11 mouse cellular contexts compared by ENCODE assay signal in the genomic region with DNA sequence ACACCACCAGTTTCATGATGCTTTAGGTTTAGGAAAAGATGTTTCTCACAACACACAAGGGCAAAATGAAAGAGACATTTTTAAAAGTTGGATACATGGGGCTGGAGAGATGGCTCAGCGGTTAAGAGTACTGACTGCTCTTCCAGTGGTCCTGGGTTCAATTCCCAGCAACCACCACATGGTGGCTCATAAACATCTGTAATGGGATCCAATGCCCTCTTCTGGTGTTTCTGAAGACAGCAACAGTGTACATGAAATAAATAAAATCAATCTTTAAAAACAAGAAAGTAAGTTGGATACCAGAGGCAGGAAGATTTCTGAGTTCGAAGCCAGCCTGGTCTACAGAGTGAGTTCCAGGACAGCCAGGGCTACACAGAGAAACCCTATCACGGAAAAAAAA. TPM values are rescaled to one million over a fixed set of nuclear protein-coding genes. Genes with fewer than 3 reads are reported as not detected.
DNase-seq lines count a peak whose midpoint lies in the region; ATAC-seq and TF ChIP-seq lines count a peak whose summit lies in the region.
"Not testable (repeated sequence)": the region's sequence is repeated elsewhere in the genome, so short reads cannot be mapped to it uniquely, and the experiment has no call there.
"Had no signal": no experiment of that assay in that cellular context is flagged by ENCODE, and none has a peak within 500 bp of the region (broad histone marks: within the 10 kb centered on the region; RNA-seq: fewer than 3 reads in every experiment).

No protein-coding gene starts in this region.

- TF ChIP-seq EP300 in MEL (IDR thresholded peaks at IDR 0.05; ENCODE audit: low read depth in 1 of 2, low read length in 2 of 2); heart, postnatal 0 days (IDR thresholded peaks at IDR 0.05; ENCODE audit: low read depth): not testable (repeated sequence)

- peak; percentile 41 for TF ChIP-seq RAD21 in MEL (IDR thresholded peaks at IDR 0.05; ENCODE audit: low read depth, low read length)

- not testable (repeated sequence) for H3K9me3 ChIP-seq in MEL (replicated peaks; ENCODE audit: insufficient read depth, low read length); heart, postnatal 0 days (replicated peaks; ENCODE audit: control insufficient read depth, low read length); kidney, postnatal 0 days (replicated peaks; ENCODE audit: low read length); lung, embryonic 14.5 days (ENCODE audit: low read depth, low read length)

- not testable (repeated sequence) for ATAC-seq in heart, postnatal 0 days (ENCODE audit: insufficient read depth, low read depth); kidney, postnatal 0 days (replicated peaks; ENCODE audit: low FRiP score, low read depth); lung, embryonic 14.5 days (ENCODE audit: insufficient read depth)

- H3K4me1 ChIP-seq in MEL (ENCODE audit: control insufficient read depth in 1 of 2, insufficient read depth in 2 of 2, low read length in 2 of 2); heart, postnatal 0 days (ENCODE audit: control insufficient read depth, insufficient read depth); kidney, postnatal 0 days (replicated peaks; ENCODE audit: insufficient read depth, low read length); lung, embryonic 14.5 days (ENCODE audit: insufficient read depth): not testable (repeated sequence)

- H3K4me2 ChIP-seq in heart, postnatal 0 days (ENCODE audit: low read depth, low read length); kidney, postnatal 0 days (ENCODE audit: low read length); lung, embryonic 14.5 days: not testable (repeated sequence)

- H3K27me3 ChIP-seq in MEL (ENCODE audit: control insufficient read depth in 1 of 2, insufficient read depth in 2 of 2, low read length in 2 of 2); heart, postnatal 0 days (ENCODE audit: control insufficient read depth, insufficient read depth, low read length); kidney, postnatal 0 days (ENCODE audit: insufficient read depth, low read length); splenic B cell, adult 2 months (ENCODE audit: control insufficient read depth, insufficient read depth, low read length, poor library complexity, severe bottlenecking): not testable (repeated sequence)
- peaks cover 17% of the 10 kb centered on the region for H3K27me3 ChIP-seq in lung, embryonic 14.5 days (ENCODE audit: insufficient read depth, low read length)

- not testable (repeated sequence) for H3K36me3 ChIP-seq in MEL (ENCODE audit: control insufficient read depth in 1 of 2, insufficient read depth in 2 of 2, low read length in 2 of 2); heart, postnatal 0 days (replicated peaks; ENCODE audit: control insufficient read depth, insufficient read depth, low read length); kidney, postnatal 0 days (ENCODE audit: insufficient read depth, low read length); lung, embryonic 14.5 days (ENCODE audit: insufficient read depth); splenic B cell, adult 2 months (ENCODE audit: control insufficient read depth, insufficient read depth, low read length, poor library complexity, severe bottlenecking)

- H3K9ac ChIP-seq in MEL (ENCODE audit: control insufficient read depth, low read depth, low read length, poor library complexity, severe bottlenecking); heart, postnatal 0 days (replicated peaks; ENCODE audit: low read depth, low read length); kidney, postnatal 0 days (ENCODE audit: low read depth, low read length); lung, embryonic 14.5 days: not testable (repeated sequence)

- TF ChIP-seq POLR2A in MEL (IDR thresholded peaks at IDR 0.05; ENCODE audit: control insufficient read depth in 1 of 2, insufficient read depth in 1 of 2, low read depth in 1 of 2, low read length in 2 of 2, poor library complexity in 1 of 2) = not testable (repeated sequence)

- H3K27ac ChIP-seq in MEL (ENCODE audit: control insufficient read depth, low read depth, low read length); heart, postnatal 0 days (ENCODE audit: low read depth); kidney, postnatal 0 days; lung, embryonic 14.5 days (ENCODE audit: low read depth): not testable (repeated sequence)

- H3K79me2 ChIP-seq in MEL (ENCODE audit: control insufficient read depth, insufficient read depth, low read length, poor library complexity) = not testable (repeated sequence)

- peak; percentile 28 for DNase-seq in CD4-positive, CD25-positive, alpha-beta regulatory T cell, adult 2 months (ENCODE audit: low read depth, low spot score)
- peak; percentile 47 for DNase-seq in MEL (ENCODE audit: low read depth, low spot score)
- DNase-seq in adrenal gland, postnatal 14 days = peak; percentile 29
- DNase-seq in heart, postnatal 0 days (ENCODE audit: low spot score); kidney, postnatal 0 days (ENCODE audit: low spot score): not testable (repeated sequence)
- DNase-seq in lung, embryonic 14.5 days = peak; percentile 59
- DNase-seq in splenic B cell, adult 2 months (ENCODE audit: low read depth, low spot score) = peak; percentile 30
- peak; percentile 54 for DNase-seq in thymus, postnatal 4 days

- H3K4me3 ChIP-seq in MEL (ENCODE audit: control insufficient read depth in 1 of 2, insufficient read depth in 1 of 2, low read depth in 2 of 2, low read length in 2 of 2); heart, postnatal 0 days (ENCODE audit: low read depth, low read length); kidney, postnatal 0 days (replicated peaks; ENCODE audit: low read depth, low read length); lung, embryonic 14.5 days (ENCODE audit: low read depth, low read length): not testable (repeated sequence)

- TF ChIP-seq CTCF in MEL (IDR thresholded peaks at IDR 0.05 in 2 of 3, conservative IDR thresholded peaks at IDR 0.05 in 1 of 3; ENCODE audit: control insufficient read depth in 1 of 3, insufficient read depth in 1 of 3, low read depth in 2 of 3, low read length in 3 of 3, poor library complexity in 1 of 3, severe bottlenecking in 1 of 3) = peak; percentile 35 to 84 (median 41)
- TF ChIP-seq CTCF in heart, postnatal 0 days (IDR thresholded peaks at IDR 0.05; ENCODE audit: low read depth) = peak; percentile 31; the same call in 1 of the 2 replicates
- TF ChIP-seq CTCF in kidney, postnatal 0 days (IDR thresholded peaks at IDR 0.05; ENCODE audit: low read depth) = peak; percentile 69
- TF ChIP-seq CTCF in lung, embryonic 14.5 days (IDR thresholded peaks at IDR 0.05; ENCODE audit: low read depth) = peak; percentile 59

- 65% methylated on average over 3 of the region's 3 CpGs for WGBS in heart, postnatal 0 days
- 78% methylated on average over 3 of the region's 3 CpGs for WGBS in kidney, postnatal 0 days
- WGBS in lung, embryonic 14.5 days = 49% methylated on average over 3 of the region's 3 CpGs

TF ChIP-seq in MEL, 35 proteins besides CTCF, POLR2A, EP300 and RAD21:
- 0 out of 2 replicates have a peak, but pooled peaks have one; percentile 22 for TF ChIP-seq SIN3A (IDR thresholded peaks at IDR 0.05; ENCODE audit: low read length)
- TF ChIP-seq TBP (IDR thresholded peaks at IDR 0.05; ENCODE audit: low read depth, low read length) = 0 out of 2 replicates have a peak, but pooled peaks have one; percentile 17
- TF ChIP-seq ZNF384 (IDR thresholded peaks at IDR 0.05; ENCODE audit: low read depth, low read length) = peak; percentile 55
- peak; percentile 73 for TF ChIP-seq SMC3 (IDR thresholded peaks at IDR 0.05; ENCODE audit: low read depth, low read length)
- TF ChIP-seq ZC3H11A (IDR thresholded peaks at IDR 0.05; ENCODE audit: low read depth, low read length) = peak; percentile 49
TF ChIP-seq in MEL: peak in this region for 5; not testable (repeated sequence) for 30.

RNA-seq across cellular contexts. Expression of a gene that starts 7.4 kb away (rescaled TPM):
- not detected in 2 replicates for total RNA-seq in MEL (2012; rRNA removed)
- not detected for polyA plus RNA-seq in MEL (2012; ENCODE audit: insufficient read depth in 1 of 2, insufficient read length in 2 of 2, low read depth in 1 of 2, low replicate concordance in 2 of 2, missing spikeins in 1 of 2)
- 2.3 and 3.5 TPM in 2 replicates for total RNA-seq in adrenal gland, postnatal 14 days (2021)
- 1.8 and 14.7 TPM in 2 replicates for total RNA-seq in heart, postnatal 0 days (2014; rRNA removed; ENCODE audit: low replicate concordance)
- polyA plus RNA-seq in heart, postnatal 0 days (2015; fragmentation: Nextera tagmentation; extraction: Ambion mirVana) = 0.12 and 0.44 TPM in 2 replicates
- 6.5 and 7.1 TPM in 2 replicates for polyA plus RNA-seq in kidney, postnatal 0 days (2015; fragmentation: Nextera tagmentation; extraction: Ambion mirVana)
- polyA plus RNA-seq in lung, embryonic 14.5 days (2014; fragmentation: Nextera tagmentation; extraction: Ambion mirVana) = 15.2 and 16.5 TPM in 2 replicates
- polyA plus RNA-seq: G1E had no signal

RNA-seq across cellular contexts. Expression of a gene that starts 27.0 kb away (rescaled TPM):
- 8.4 and 14.3 TPM in 2 replicates for total RNA-seq in MEL (2012; rRNA removed)
- polyA plus RNA-seq in MEL (2012; ENCODE audit: insufficient read depth in 1 of 2, insufficient read length in 2 of 2, low read depth in 1 of 2, low replicate concordance in 2 of 2, missing spikeins in 1 of 2) = 1 to 10 TPM in 1 of 2 experiments, not detected in 1; 8.8 TPM
- 2.7 and 5.7 TPM in 2 replicates for total RNA-seq in adrenal gland, postnatal 14 days (2021)
- not detected in 2 replicates for total RNA-seq in heart, postnatal 0 days (2014; rRNA removed; ENCODE audit: low replicate concordance)
- 0.19 and 0.20 TPM in 2 replicates for polyA plus RNA-seq in heart, postnatal 0 days (2015; fragmentation: Nextera tagmentation; extraction: Ambion mirVana)
- 1.8 and 2.1 TPM in 2 replicates for polyA plus RNA-seq in kidney, postnatal 0 days (2015; fragmentation: Nextera tagmentation; extraction: Ambion mirVana)
- polyA plus RNA-seq in lung, embryonic 14.5 days (2014; fragmentation: Nextera tagmentation; extraction: Ambion mirVana) = 1.1 and 1.4 TPM in 2 replicates
- total RNA-seq: heart, postnatal 25 days; megakaryocyte-erythroid progenitor cell, adult 5-6 weeks had no signal
- polyA plus RNA-seq: G1E had no signal

RNA-seq across cellular contexts. Expression of a gene that starts 28.4 kb away (rescaled TPM):
- 14.9 and 19.6 TPM in 2 replicates for total RNA-seq in MEL (2012; rRNA removed)
- polyA plus RNA-seq in MEL (2012; ENCODE audit: insufficient read depth in 1 of 2, insufficient read length in 2 of 2, low read depth in 1 of 2, low replicate concordance in 2 of 2, missing spikeins in 1 of 2) = 10 to 100 TPM in 1 of 2 experiments, not detected in 1; 17.9 TPM
- 19.0 and 25.7 TPM in 2 replicates for total RNA-seq in adrenal gland, postnatal 14 days (2021)
- 7.2 and 13.4 TPM in 2 replicates for total RNA-seq in heart, postnatal 0 days (2014; rRNA removed; ENCODE audit: low replicate concordance)
- 8.7 and 9.7 TPM in 2 replicates for polyA plus RNA-seq in heart, postnatal 0 days (2015; fragmentation: Nextera tagmentation; extraction: Ambion mirVana)
- 15.7 and 17.1 TPM in 2 replicates for polyA plus RNA-seq in kidney, postnatal 0 days (2015; fragmentation: Nextera tagmentation; extraction: Ambion mirVana)
- 16.4 and 20.9 TPM in 2 replicates for polyA plus RNA-seq in lung, embryonic 14.5 days (2014; fragmentation: Nextera tagmentation; extraction: Ambion mirVana)
